Comparison of ENCODE assay signal across 8 mouse cellular contexts in genomic region chrX:52864126-52864525, GRCm38 (mm10). TPM values are rescaled to one million over a fixed set of nuclear protein-coding genes. Genes with fewer than 3 reads are reported as not detected.
DNase-seq lines count a peak whose midpoint lies in the region; ATAC-seq lines count a peak whose summit lies in the region.

No protein-coding gene starts in this region.

- H3K36me3 ChIP-seq in heart, embryonic 12.5 days = no peaks in the 10 kb centered on the region

- no peaks in the 10 kb centered on the region for H3K27me3 ChIP-seq in heart, embryonic 12.5 days (replicated peaks)

- no peak overlapping the region for H3K9ac ChIP-seq in heart, embryonic 12.5 days

- 55% methylated on average over 2 of the region's 2 CpGs for WGBS in heart, embryonic 12.5 days

- ATAC-seq in heart, embryonic 12.5 days (ENCODE audit: insufficient number of reproducible peaks, low FRiP score) = no peak
- ATAC-seq in common myeloid progenitor, adult 5-6 weeks (replicated peaks; ENCODE audit: low read depth, poor library complexity, severe bottlenecking) = peak; percentile 58; the same call in 1 of the 2 replicates
- ATAC-seq in granulocyte monocyte progenitor cell, adult 5-6 weeks (replicated peaks; ENCODE audit: poor library complexity, severe bottlenecking) = no peak

- DNase-seq in heart, adult 18-20 months = peak; percentile 2 to 29
- DNase-seq in right cerebral cortex, adult 18-20 months = peak; percentile 6
- DNase-seq in right cerebral cortex, postnatal 36 days (ENCODE audit: low spot score in 2 of 2) = no peak
- peak; percentile 56 for DNase-seq in naive thymus-derived CD4-positive, alpha-beta T cell, adult 2 months (ENCODE audit: low read depth)
- no peak for DNase-seq in urinary bladder, postnatal 4 days (ENCODE audit: low spot score in 2 of 2)

- no peak overlapping the region for H3K4me3 ChIP-seq in heart, embryonic 12.5 days

- no peak overlapping the region for H3K4me2 ChIP-seq in heart, embryonic 12.5 days

- no peaks in the 10 kb centered on the region for H3K4me1 ChIP-seq in heart, embryonic 12.5 days (replicated peaks)

- no peaks in the 10 kb centered on the region for H3K9me3 ChIP-seq in heart, embryonic 12.5 days (replicated peaks)

- no peak overlapping the region for H3K27ac ChIP-seq in heart, embryonic 12.5 days (ENCODE audit: poor library complexity, severe bottlenecking)

RNA-seq across cellular contexts. Expression of gene Phf6, which starts 47.9 kb away (rescaled TPM):
- total RNA-seq in heart, adult 18-20 months (2021) = 1 to 10 TPM; 5.3 to 5.6 TPM
- 24.9 and 25.5 TPM in 2 replicates for polyA plus RNA-seq in heart, embryonic 12.5 days (2016; fragmentation: Nextera tagmentation; extraction: Ambion mirVana)
- 49.8 and 54.1 TPM in 2 replicates for total RNA-seq in common myeloid progenitor, adult 5-6 weeks (2017)
- total RNA-seq in granulocyte monocyte progenitor cell, adult 5-6 weeks (2014; fragmentation: Nextera tagmentation) = 26.8 and 37.3 TPM in 2 replicates
- 36.9 and 44.8 TPM in 2 replicates for total RNA-seq in granulocyte monocyte progenitor cell, adult 5-6 weeks (2017)

Comparison
In these comparisons a context has a peak if more than half of its experiments do, and no peak if none do; other contexts are left out.
1. DNase-seq: peak in heart, adult 18-20 months (2 of 2), right cerebral cortex, adult 18-20 months (single experiment) and naive thymus-derived CD4-positive, alpha-beta T cell, adult 2 months (single experiment); none in right cerebral cortex, postnatal 36 days (0 of 2) and urinary bladder, postnatal 4 days (0 of 2).